Mouse (Mus musculus): ENCODE results near the gene Strn3. TPM values are rescaled to one million over a fixed set of nuclear protein-coding genes. Genes with fewer than 3 reads are reported as not detected.
"Not testable (repeated sequence)": the region's sequence is repeated elsewhere in the genome, so short reads cannot be mapped to it uniquely, and the experiment has no call there.

Strn3 gene
- polyA plus RNA-seq, 1 experiment from 2014 or later, result 42.8 TPM

GRCm38 (mm10) chr12:51699623-51700393 is 8.1 kb upstream of the Strn3 start:
- WGBS, result 63% methylated on average over 8 of the region's 8 CpGs
- no peak overlapping the region for H3K4me2 ChIP-seq (ENCODE audit: low read length)
- H3K4me1 ChIP-seq (replicated peaks; ENCODE audit: control insufficient read depth, insufficient read depth, low read length), result no peaks in the 10 kb centered on the region
- H3K36me3 ChIP-seq (ENCODE audit: control insufficient read depth, insufficient read depth), result no peaks in the 10 kb centered on the region
- no peaks in the 10 kb centered on the region for H3K9me3 ChIP-seq (ENCODE audit: control insufficient read depth, low read length)
- no peak overlapping the region for H3K9ac ChIP-seq (replicated peaks; ENCODE audit: low read depth, low read length)
- no peak overlapping the region for H3K27ac ChIP-seq (ENCODE audit: low read length)
- H3K27me3 ChIP-seq (replicated peaks; ENCODE audit: control insufficient read depth, insufficient read depth, low read length), result no peaks in the 10 kb centered on the region
- no peak overlapping the region for H3K4me3 ChIP-seq (replicated peaks; ENCODE audit: low read length)
- ATAC-seq, result no peak

DNA sequence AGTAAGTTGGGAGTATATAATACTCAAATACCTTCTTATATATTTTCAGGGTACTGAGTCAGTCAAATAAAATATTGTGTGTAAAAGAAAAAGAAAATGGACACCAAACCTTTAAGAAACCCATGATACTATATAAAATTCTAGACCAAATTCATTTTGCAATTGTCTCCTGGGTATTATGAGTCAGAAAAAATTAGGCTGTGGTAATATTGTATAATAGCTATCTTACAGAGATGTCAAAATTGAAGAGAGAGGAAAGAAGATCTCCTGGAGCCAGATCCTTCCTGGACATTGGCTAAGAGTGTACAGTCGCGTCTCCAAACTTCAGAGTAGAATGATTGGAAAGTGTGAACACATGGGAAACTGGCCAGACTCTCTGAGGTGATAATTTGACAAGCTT is 4.5 kb upstream of the Strn3 start:
- Histone ChIP-seq H3K27me3 (replicated peaks; ENCODE audit: control insufficient read depth, insufficient read depth, low read length) (no peaks in the 10 kb centered on the region), H3K4me1 (replicated peaks; ENCODE audit: control insufficient read depth, insufficient read depth, low read length) (0 out of 2 replicates have a peak, but pooled peaks cover 3% of the 10 kb centered on the region), H3K9me3 (ENCODE audit: control insufficient read depth, low read length) (no peaks in the 10 kb centered on the region), H3K4me3 (replicated peaks; ENCODE audit: low read length) (no peak overlapping the region), H3K36me3 (ENCODE audit: control insufficient read depth, insufficient read depth) (no peaks in the 10 kb centered on the region), H3K9ac (replicated peaks; ENCODE audit: low read depth, low read length) (no peak overlapping the region), H3K27ac (ENCODE audit: low read length) (no peak overlapping the region), H3K4me2 (ENCODE audit: low read length) (no peak overlapping the region)
- no peak for ATAC-seq
- WGBS, result 66% methylated on average over 2 of the region's 2 CpGs

DNA sequence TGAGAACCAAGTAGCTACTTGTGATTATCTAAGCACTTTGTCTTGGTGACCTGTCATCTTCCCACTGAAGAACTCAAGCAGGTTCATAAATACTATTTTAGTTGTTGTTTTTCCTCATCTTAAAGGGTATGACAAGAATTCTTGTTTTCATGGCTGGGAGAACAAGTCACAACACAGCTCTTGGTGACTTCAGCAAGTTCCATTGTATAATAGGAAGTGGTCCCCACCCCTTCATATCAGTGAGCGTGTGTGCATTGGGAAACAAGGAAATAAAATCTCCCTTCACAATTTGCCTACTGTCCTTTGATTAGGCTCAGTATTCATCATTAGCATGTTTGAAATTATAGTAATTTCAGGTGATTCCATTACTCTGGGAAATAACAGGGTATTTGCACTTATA is 3.3 kb upstream of the Strn3 start:
- Histone ChIP-seq H3K36me3 (ENCODE audit: control insufficient read depth, insufficient read depth) (no peaks in the 10 kb centered on the region), H3K9ac (replicated peaks; ENCODE audit: low read depth, low read length) (no peak overlapping the region), H3K27ac (ENCODE audit: low read length) (no peak overlapping the region), H3K4me3 (replicated peaks; ENCODE audit: low read length) (no peak overlapping the region), H3K4me2 (ENCODE audit: low read length) (no peak overlapping the region), H3K27me3 (replicated peaks; ENCODE audit: control insufficient read depth, insufficient read depth, low read length) (no peaks in the 10 kb centered on the region), H3K4me1 (replicated peaks; ENCODE audit: control insufficient read depth, insufficient read depth, low read length) (0 out of 2 replicates have a peak, but pooled peaks cover 3% of the 10 kb centered on the region), H3K9me3 (ENCODE audit: control insufficient read depth, low read length) (no peaks in the 10 kb centered on the region)
- no peak for ATAC-seq
- WGBS, result 79% methylated on average over 1 of the region's 1 CpGs

GRCm38 (mm10) chr12:51694096-51694495 is 2.4 kb upstream of the Strn3 start:
- H3K9me3 ChIP-seq (ENCODE audit: control insufficient read depth, low read length), result no peaks in the 10 kb centered on the region
- H3K36me3 ChIP-seq (ENCODE audit: control insufficient read depth, insufficient read depth), result no peaks in the 10 kb centered on the region
- ATAC-seq, result no peak
- H3K27me3 ChIP-seq (replicated peaks; ENCODE audit: control insufficient read depth, insufficient read depth, low read length), result no peaks in the 10 kb centered on the region
- H3K27ac ChIP-seq (ENCODE audit: low read length), result no peak overlapping the region
- H3K4me3 ChIP-seq (replicated peaks; ENCODE audit: low read length), result no peak overlapping the region
- H3K4me2 ChIP-seq (ENCODE audit: low read length), result no peak overlapping the region
- peaks cover 6% of the 10 kb centered on the region for H3K4me1 ChIP-seq (replicated peaks; ENCODE audit: control insufficient read depth, insufficient read depth, low read length)
- no peak overlapping the region for H3K9ac ChIP-seq (replicated peaks; ENCODE audit: low read depth, low read length)

DNA sequence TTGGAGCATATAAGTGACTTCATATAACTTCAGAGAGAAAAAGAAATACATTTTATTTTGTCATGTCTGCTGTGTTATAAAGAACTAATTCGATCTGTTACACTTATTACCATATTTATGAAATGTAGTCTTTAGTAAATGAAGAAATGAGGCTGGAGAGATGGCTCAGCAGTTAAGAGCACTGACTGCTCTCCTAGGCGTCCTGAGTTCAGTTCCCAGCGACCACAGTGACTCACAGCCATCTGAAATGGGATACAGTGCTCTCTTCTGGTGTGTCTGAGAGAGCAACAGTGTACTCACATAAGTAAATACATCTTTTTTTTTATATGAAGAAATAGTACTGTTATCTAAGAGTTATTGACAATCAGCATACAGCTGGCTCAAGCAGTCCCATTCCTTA is 1.7 kb upstream of the Strn3 start:
- peaks cover 9% of the 10 kb centered on the region for H3K4me1 ChIP-seq (replicated peaks; ENCODE audit: control insufficient read depth, insufficient read depth, low read length)
- no peaks in the 10 kb centered on the region for H3K27me3 ChIP-seq (replicated peaks; ENCODE audit: control insufficient read depth, insufficient read depth, low read length)
- WGBS, result 80% methylated on average over 3 of the region's 3 CpGs
- no peaks in the 10 kb centered on the region for H3K36me3 ChIP-seq (ENCODE audit: control insufficient read depth, insufficient read depth)
- no peak overlapping the region for H3K4me2 ChIP-seq (ENCODE audit: low read length)
- no peak for ATAC-seq
- no peak overlapping the region for H3K4me3 ChIP-seq (replicated peaks; ENCODE audit: low read length)
- H3K9ac ChIP-seq (replicated peaks; ENCODE audit: low read depth, low read length), result no peak overlapping the region
- H3K9me3 ChIP-seq (ENCODE audit: control insufficient read depth, low read length), result no peaks in the 10 kb centered on the region
- no peak overlapping the region for H3K27ac ChIP-seq (ENCODE audit: low read length)

DNA sequence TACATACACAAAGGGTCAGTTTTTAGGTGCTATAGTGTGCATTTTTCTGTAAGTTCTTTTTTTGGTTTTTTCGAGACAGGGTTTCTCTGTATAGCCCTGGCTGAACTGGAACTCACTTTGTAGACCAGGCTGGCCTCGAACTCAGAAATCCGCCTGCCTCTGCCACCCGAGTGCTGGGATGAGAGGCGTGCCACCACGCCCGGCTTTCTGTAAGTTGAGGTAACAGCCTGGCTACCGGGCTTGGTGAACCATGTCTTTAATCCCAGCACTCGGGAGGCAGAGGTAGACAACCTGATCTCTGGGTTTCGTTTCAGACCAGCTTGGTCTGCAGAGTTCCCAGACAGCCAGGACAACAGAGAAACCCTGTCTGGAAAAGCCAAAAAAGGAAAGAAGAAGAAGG is 1.2 kb upstream of the Strn3 start:
- H3K36me3 ChIP-seq (ENCODE audit: control insufficient read depth, insufficient read depth); H3K27ac ChIP-seq (ENCODE audit: low read length); H3K27me3 ChIP-seq (replicated peaks; ENCODE audit: control insufficient read depth, insufficient read depth, low read length); H3K9ac ChIP-seq (replicated peaks; ENCODE audit: low read depth, low read length); ATAC-seq; H3K9me3 ChIP-seq (ENCODE audit: control insufficient read depth, low read length); H3K4me2 ChIP-seq (ENCODE audit: low read length); H3K4me3 ChIP-seq (replicated peaks; ENCODE audit: low read length): not testable (repeated sequence)
- 81% methylated on average over 10 of the region's 10 CpGs for WGBS
- peaks cover 11% of the 10 kb centered on the region for H3K4me1 ChIP-seq (replicated peaks; ENCODE audit: control insufficient read depth, insufficient read depth, low read length)

DNA sequence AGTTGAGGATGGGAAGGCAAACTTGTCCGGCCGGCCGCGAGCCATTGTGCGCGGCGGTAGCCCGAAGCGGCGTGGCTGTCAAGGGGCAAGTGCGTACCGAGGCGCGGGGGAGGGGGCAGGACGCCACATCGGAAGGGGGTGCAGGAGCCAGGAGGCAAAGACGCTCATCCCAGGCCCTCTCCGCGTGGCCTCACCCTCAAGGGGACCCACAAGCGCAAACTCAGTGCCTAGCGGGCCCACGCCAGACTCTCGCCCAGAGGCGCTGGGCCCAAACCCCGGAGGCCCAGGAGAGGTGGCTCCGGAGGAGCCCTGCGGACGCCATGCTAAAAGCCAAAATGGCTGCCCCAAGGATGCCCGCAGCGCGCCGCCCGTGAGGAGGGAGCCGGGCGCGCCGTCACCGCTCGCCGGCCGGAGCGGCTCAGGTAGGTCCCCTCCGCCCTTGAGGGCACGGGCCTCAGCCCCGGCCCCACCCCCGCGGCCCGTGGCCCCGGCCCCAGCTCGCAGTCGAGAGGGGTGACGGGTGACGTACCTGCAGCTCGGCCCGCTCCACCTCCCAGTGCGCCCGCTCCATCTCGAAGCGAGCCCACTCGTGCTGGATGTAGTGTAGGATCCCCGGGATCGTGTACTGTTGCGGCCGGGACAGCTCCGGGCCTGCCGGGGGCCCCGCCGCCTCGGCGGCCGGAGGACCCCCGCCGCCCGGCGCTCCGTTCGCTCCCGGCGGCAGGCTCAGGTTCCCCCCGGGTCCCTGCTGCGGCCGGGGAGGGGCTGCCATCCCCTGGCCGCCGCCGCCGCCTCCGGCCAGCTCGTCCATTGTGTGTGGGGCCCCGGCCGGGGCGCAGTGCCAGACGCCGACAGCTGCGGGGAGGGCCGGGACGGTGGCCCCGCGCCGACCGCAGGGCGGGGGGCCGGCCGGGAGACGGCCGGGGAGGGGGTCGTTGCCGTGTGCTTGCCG is 528 bp downstream of the Strn3 start, which contains the start of gene Ap4s1:
TSS of gene Ap4s1 (plus strand) at position 141 of the 952 bp plus-strand sequence.
- H3K9me3 ChIP-seq (ENCODE audit: control insufficient read depth, low read length), result no peaks in the 10 kb centered on the region
- no peaks in the 10 kb centered on the region for H3K27me3 ChIP-seq (replicated peaks; ENCODE audit: control insufficient read depth, insufficient read depth, low read length)
- no peaks in the 10 kb centered on the region for H3K36me3 ChIP-seq (ENCODE audit: control insufficient read depth, insufficient read depth)
- H3K4me1 ChIP-seq (replicated peaks; ENCODE audit: control insufficient read depth, insufficient read depth, low read length), result peaks cover 11% of the 10 kb centered on the region
- peak within 1 kb of the TSS; percentile 99 for H3K27ac ChIP-seq (ENCODE audit: low read length)
- H3K4me3 ChIP-seq (replicated peaks; ENCODE audit: low read length), result peak within 1 kb of the TSS; percentile 90
- peak within 1 kb of the TSS; percentile 100 for H3K9ac ChIP-seq (replicated peaks; ENCODE audit: low read depth, low read length)
- peak within 1 kb of the TSS; percentile 72 for H3K4me2 ChIP-seq (ENCODE audit: low read length)
- 1% methylated on average over 90 of the region's 108 CpGs for WGBS
- ATAC-seq, result peak; percentile 68

DNA sequence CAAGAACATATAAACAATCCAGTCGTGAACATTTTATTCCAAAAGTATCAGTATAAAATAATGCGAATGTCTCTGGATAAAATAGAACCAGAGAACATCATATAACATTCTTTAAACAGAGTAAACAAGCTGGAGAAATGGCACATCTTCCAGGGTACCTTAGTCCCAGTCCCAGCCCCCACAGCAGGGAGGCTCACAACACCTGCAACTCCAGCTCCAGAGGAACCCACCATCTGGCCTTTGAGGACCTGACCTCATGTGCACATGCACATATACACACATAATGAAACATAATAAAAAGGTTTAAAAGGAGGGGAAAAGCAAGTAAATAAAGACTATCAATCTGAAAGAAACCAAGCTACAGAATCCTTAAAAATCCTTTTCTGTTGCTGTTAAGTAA is 3.2 kb downstream of the Strn3 start:
- H3K4me3 ChIP-seq (replicated peaks; ENCODE audit: low read length), result no peak overlapping the region
- no peak for ATAC-seq
- WGBS, result 98% methylated on average over 2 of the region's 2 CpGs
- peaks cover 11% of the 10 kb centered on the region for H3K4me1 ChIP-seq (replicated peaks; ENCODE audit: control insufficient read depth, insufficient read depth, low read length)
- no peaks in the 10 kb centered on the region for H3K27me3 ChIP-seq (replicated peaks; ENCODE audit: control insufficient read depth, insufficient read depth, low read length)
- H3K4me2 ChIP-seq (ENCODE audit: low read length), result no peak overlapping the region
- H3K9ac ChIP-seq (replicated peaks; ENCODE audit: low read depth, low read length), result no peak overlapping the region
- H3K9me3 ChIP-seq (ENCODE audit: control insufficient read depth, low read length), result no peaks in the 10 kb centered on the region
- no peak overlapping the region for H3K27ac ChIP-seq (ENCODE audit: low read length)
- no peaks in the 10 kb centered on the region for H3K36me3 ChIP-seq (ENCODE audit: control insufficient read depth, insufficient read depth)

DNA sequence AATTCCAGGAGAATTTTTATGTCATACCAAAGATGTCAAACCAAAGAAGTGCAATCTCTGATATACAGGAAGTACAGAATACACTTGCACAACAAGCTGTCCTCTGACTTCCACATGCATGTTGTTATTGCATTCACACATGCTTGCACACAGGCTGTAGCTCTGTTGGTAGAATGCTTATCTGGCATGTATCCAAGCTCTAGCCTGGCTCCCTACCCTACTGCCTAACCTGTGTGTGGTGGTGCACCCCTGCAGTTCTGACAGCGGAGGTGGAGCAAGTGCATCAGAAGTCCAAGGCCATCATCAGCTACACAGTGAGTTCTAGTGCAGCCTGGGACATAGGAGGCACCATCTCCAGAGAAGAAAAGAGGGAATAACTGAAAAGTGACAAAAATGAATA is 12.9 kb downstream of the Strn3 start:
- Histone ChIP-seq H3K27me3 (replicated peaks; ENCODE audit: control insufficient read depth, insufficient read depth, low read length) (no peaks in the 10 kb centered on the region), H3K9me3 (ENCODE audit: control insufficient read depth, low read length) (no peaks in the 10 kb centered on the region), H3K4me2 (ENCODE audit: low read length) (no peak overlapping the region), H3K27ac (ENCODE audit: low read length) (no peak overlapping the region), H3K4me1 (replicated peaks; ENCODE audit: control insufficient read depth, insufficient read depth, low read length) (0 out of 2 replicates have a peak, but pooled peaks cover 5% of the 10 kb centered on the region), H3K36me3 (ENCODE audit: control insufficient read depth, insufficient read depth) (no peaks in the 10 kb centered on the region), H3K9ac (replicated peaks; ENCODE audit: low read depth, low read length) (no peak overlapping the region), H3K4me3 (replicated peaks; ENCODE audit: low read length) (no peak overlapping the region)
- ATAC-seq, result peak; percentile 66; the same call in 1 of the 2 replicates
- WGBS, result 56% methylated on average over 1 of the region's 1 CpGs

Data from forebrain, embryonic 16.5 days (tissue).